Mouse (Mus musculus) forebrain, postnatal 0 days (tissue): ENCODE results near the gene Dclre1b. TPM values are rescaled to one million over a fixed set of nuclear protein-coding genes. Genes with fewer than 3 reads are reported as not detected.

Source experiments
- ATAC-seq: fragments of 200-750 bp; cut with Nextera tagmentation; 2 replicates; pipeline ENCODE4 v1.8.0; 2017; ENCODE audit warnings: mild to moderate bottlenecking, moderate library complexity
- DNase-seq: peaks from one replicate; pipeline ENCODE4 v3.0.0-alpha.2; 2015
- H3K27ac ChIP-seq: fragments of 300-500 bp; sonication (generic); 2 replicates; pipeline ENCODE4 v1.5.1; 2014; ENCODE audit warnings: low read depth, mild to moderate bottlenecking, antibody characterized with exemption, low read length, moderate library complexity, mixed read lengths
- H3K27me3 ChIP-seq: fragments of 300-500 bp; sonication (generic); 2 replicates; pipeline ENCODE4 v1.6.1; 2014; ENCODE audit warnings: mild to moderate bottlenecking, low read length, mixed read lengths; ENCODE audit not compliant: insufficient read depth
- H3K36me3 ChIP-seq: fragments of 300-500 bp; sonication (generic); 2 replicates; pipeline ENCODE4 v1.6.1; 2014; ENCODE audit warnings: mild to moderate bottlenecking, moderate library complexity; ENCODE audit not compliant: insufficient read depth
- H3K4me1 ChIP-seq: fragments of 300-500 bp; sonication (generic); 2 replicates; pipeline ENCODE4 v1.6.1; 2014; ENCODE audit warnings: antibody characterized with exemption; ENCODE audit not compliant: insufficient read depth
- H3K4me2 ChIP-seq: fragments of 300-500 bp; sonication (generic); 2 replicates; pipeline ENCODE4 v1.6.1; 2014; ENCODE audit warnings: low read depth, mild to moderate bottlenecking, moderate library complexity
- H3K4me3 ChIP-seq: fragments of 300-500 bp; sonication (generic); 2 replicates; pipeline ENCODE4 v1.5.1; 2014; ENCODE audit warnings: low read depth, low read length, mixed read lengths
- H3K9ac ChIP-seq: fragments of 300-500 bp; sonication (generic); 2 replicates; pipeline ENCODE4 v1.6.1; 2014; ENCODE audit warnings: mild to moderate bottlenecking
- H3K9me3 ChIP-seq: fragments of 300-500 bp; sonication (generic); 2 replicates; pipeline ENCODE4 v1.6.1; 2016; ENCODE audit warnings: low read length
- CTCF ChIP-seq: sonication (generic); IDR thresholded peaks from 2 replicates; pipeline ENCODE4 v1.5.1; 2016; ENCODE audit warnings: antibody characterized with exemption, control low read depth, low read depth
- WGBS: fragments of 180-500 bp; shearing (Covaris S2); extraction: QIAGEN DNeasy Blood & Tissue Kit; methylation state at CpG from one replicate; pipeline ENCODE4 v1.1.7; 2014; 5-methylcytosine and 5-hydroxymethylcytosine counted together
- polyA plus RNA-seq: library from polyadenylated mRNA; unstranded; fragments of >200 nt; fragmentation: Nextera tagmentation; extraction: Ambion mirVana; gene quantifications from 2 replicates; pipeline ENCODE4 v1.2.1, GENCODE M21; 2015
- total RNA-seq: library from RNA; depleted of rRNA; stranded (reverse); fragments of >200 nt; gene quantifications from 2 replicates; pipeline ENCODE4 v1.2.3, GENCODE M21; 2014

Gene Dclre1b
- total and polyA plus RNA-seq, 2 experiments from 2014 or later: 5.2 to 20.5 TPM

DNA sequence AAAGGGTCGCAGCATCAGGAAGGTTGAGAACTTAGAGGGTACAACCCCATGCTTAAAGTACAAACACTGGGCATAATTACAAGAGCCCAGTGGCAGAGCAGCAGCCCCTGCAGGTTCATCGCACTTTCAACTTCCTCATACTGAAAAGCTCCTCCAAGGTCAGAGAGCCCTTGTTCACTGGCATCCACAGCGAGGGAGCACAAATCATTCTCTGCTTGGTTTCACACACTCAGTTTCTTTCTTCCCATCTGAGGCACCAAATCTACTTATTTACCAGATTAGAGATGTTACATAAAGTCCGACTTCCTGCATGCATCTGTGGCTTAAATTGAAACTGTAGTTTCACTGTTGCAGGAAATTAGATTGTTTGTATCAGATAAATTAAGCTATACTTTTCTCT is 36.4 kb downstream of the Dclre1b start:
- no peaks in the 10 kb centered on the region for H3K4me1 ChIP-seq
- 76% methylated on average over 4 of the region's 4 CpGs for WGBS
- no peak overlapping the region for H3K27ac ChIP-seq
- H3K36me3 ChIP-seq: 0 out of 2 replicates have a peak, but pooled peaks cover 12% of the 10 kb centered on the region
- ATAC-seq (no peak), DNase-seq (no peak)
- no peaks in the 10 kb centered on the region for H3K27me3 ChIP-seq
- H3K9ac ChIP-seq: no peak overlapping the region
- H3K9me3 ChIP-seq: no peaks in the 10 kb centered on the region
- TF ChIP-seq CTCF: no peak
- no peak overlapping the region for H3K4me2 ChIP-seq
- no peak overlapping the region for H3K4me3 ChIP-seq

DNA sequence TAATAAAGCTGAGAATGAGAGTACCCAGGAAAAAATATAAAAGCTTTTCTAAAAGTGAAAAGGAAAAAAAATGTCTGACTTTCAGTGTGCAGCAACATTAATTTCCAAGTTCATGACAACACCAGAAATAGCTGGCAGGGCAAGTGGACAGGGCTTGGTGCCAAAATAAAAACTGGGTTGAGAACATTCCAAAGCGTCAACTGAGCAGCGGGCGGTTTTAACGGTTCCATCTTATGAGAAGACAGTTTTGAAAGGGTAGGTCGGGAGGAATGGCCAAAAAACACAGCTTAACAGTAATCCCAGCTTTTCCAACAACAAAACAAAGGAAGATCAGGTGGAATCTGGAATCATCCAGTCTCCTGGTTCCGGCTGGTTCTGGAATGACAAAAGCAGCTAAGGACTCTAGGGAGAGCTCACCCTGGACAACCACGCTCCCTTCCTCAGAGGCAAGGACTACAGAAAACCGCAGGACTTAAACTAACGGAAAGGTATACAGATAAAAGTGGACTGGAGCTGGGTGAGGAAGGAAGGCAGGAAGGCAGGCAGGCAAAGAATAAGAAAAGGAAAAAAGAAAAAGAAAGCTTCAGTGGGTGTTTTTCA is 37.6 kb downstream of the Dclre1b start:
- TF ChIP-seq CTCF: no peak
- Histone ChIP-seq H3K9ac (no peak overlapping the region), H3K9me3 (no peaks in the 10 kb centered on the region), H3K27ac (no peak overlapping the region; the same call in 1 of the 2 replicates), H3K27me3 (no peaks in the 10 kb centered on the region), H3K36me3 (0 out of 2 replicates have a peak, but pooled peaks cover 4% of the 10 kb centered on the region), H3K4me3 (no peak overlapping the region), H3K4me2 (no peak overlapping the region), H3K4me1 (no peaks in the 10 kb centered on the region)
- peak; percentile 26 for DNase-seq
- peak; percentile 29; the same call in 1 of the 2 replicates for ATAC-seq
- WGBS: 55% methylated on average over 9 of the region's 9 CpGs

DNA sequence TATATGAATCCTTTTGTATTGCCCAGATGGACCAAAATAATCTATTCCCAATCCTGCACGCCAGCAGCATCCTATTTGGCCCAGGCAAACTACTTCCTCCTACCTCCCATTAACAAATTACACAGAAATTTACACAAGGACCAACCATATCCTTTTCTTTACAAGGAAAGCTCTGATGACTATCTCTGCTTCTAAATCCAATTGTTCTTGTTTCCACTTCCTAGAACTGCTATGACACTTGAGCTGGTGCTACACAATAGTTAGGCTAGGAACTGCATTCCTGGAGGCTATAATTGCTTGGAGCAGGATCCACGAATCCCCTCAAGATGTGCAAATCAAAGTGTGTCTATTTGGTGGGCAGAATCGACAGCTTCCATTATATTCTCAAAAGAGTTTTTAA is 42.5 kb downstream of the Dclre1b start:
- Histone ChIP-seq H3K4me3 (no peak overlapping the region), H3K27me3 (no peaks in the 10 kb centered on the region), H3K4me2 (no peak overlapping the region), H3K27ac (no peak overlapping the region), H3K4me1 (no peaks in the 10 kb centered on the region), H3K36me3 (peaks cover 13% of the 10 kb centered on the region; the same call in 1 of the 2 replicates), H3K9ac (no peak overlapping the region), H3K9me3 (no peaks in the 10 kb centered on the region)
- TF ChIP-seq CTCF: no peak
- ATAC-seq: no peak
- 64% methylated on average over 3 of the region's 3 CpGs for WGBS
- DNase-seq: no peak

DNA sequence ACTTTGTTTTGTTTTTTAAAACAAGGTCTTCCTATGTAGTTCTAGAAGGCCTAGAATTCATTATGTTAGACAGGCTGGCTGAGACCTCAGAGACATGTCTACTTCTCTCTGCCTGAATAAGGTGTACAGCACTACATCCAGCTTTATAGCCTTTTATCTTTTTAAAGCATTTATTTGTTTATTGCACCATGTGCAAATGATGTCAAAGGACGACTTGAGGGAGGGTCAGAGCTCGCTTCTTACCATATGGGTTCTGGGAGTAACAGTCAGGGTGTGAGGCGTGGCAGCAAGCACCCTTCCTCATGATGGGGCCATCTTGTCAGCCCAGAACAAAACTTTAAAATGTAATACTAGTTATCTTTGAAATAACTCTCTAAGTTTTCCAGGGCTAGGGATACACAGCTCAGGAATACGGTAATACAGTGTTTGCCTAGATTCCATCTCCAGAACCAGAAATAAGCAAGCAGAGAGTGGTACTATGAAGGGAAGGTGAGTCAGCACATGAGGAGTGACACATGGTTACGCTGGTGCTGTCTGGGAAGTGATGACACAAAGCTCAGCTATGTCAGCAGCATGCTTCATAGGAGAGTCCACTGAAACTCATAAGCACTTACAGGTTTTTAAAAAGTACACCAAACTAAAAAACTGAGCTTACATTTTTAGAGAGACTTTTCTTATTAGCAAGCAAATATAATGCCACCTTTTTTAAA is 49.8 kb downstream of the Dclre1b start:
- Histone ChIP-seq H3K9me3 (no peaks in the 10 kb centered on the region), H3K4me1 (no peaks in the 10 kb centered on the region), H3K27ac (no peak overlapping the region), H3K36me3 (peaks cover 56% of the 10 kb centered on the region), H3K4me3 (no peak overlapping the region), H3K27me3 (no peaks in the 10 kb centered on the region), H3K4me2 (no peak overlapping the region), H3K9ac (no peak overlapping the region)
- no peak for TF ChIP-seq CTCF
- WGBS: 91% methylated on average over 5 of the region's 5 CpGs
- no peak for DNase-seq
- no peak for ATAC-seq

DNA sequence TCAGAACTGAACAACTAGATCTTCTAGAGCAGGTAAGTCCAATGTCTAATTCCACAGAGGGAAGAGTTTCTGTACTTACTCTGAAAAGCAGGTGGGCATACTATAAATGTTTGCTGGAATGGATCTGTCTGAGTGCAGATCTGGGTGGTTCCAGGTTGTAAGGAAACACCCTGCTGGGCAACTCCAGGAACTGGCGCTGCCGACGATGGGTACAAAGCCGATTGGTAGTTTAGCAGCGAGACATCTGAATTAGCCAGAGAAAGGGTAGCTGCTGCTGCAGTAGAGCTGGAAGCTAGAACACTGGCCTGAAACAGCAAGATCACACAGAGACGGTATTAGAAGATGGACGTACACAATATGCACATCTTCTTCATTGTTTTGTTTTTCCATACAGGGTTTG is 50.8 kb downstream of the Dclre1b start:
- H3K4me2 ChIP-seq: no peak overlapping the region
- no peak for TF ChIP-seq CTCF
- H3K9me3 ChIP-seq: no peaks in the 10 kb centered on the region
- no peak for DNase-seq
- ATAC-seq: no peak
- 88% methylated on average over 7 of the region's 7 CpGs for WGBS
- no peak overlapping the region for H3K9ac ChIP-seq
- no peak overlapping the region for H3K27ac ChIP-seq
- H3K4me1 ChIP-seq: no peaks in the 10 kb centered on the region
- H3K27me3 ChIP-seq: no peaks in the 10 kb centered on the region
- H3K36me3 ChIP-seq: peaks cover 61% of the 10 kb centered on the region
- H3K4me3 ChIP-seq: no peak overlapping the region

DNA sequence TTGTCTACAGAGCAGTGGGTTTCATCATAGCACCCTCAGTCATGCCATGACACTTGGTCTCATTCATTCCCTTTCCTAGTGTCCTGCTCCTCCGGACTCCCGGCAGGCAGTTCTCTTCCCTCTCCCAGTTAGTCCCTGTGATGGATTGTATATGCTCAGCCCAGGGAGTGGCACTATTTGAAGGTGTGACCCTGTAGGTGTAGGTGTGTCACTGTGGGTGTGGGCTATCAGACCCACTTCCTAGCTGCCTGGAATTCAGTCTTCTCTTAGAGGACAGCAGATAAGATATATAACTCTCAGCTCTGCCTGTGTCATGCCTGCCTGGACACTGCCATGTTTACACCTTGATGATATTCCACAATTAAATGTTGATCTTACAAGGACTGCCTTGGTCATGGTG is 52.3 kb downstream of the Dclre1b start:
- Histone ChIP-seq H3K9ac (no peak overlapping the region), H3K27ac (no peak overlapping the region), H3K4me3 (no peak overlapping the region), H3K36me3 (peaks cover 56% of the 10 kb centered on the region), H3K4me1 (no peaks in the 10 kb centered on the region), H3K9me3 (no peaks in the 10 kb centered on the region), H3K4me2 (no peak overlapping the region), H3K27me3 (no peaks in the 10 kb centered on the region)
- no peak for DNase-seq
- ATAC-seq: no peak
- WGBS: 98% methylated on average over 2 of the region's 2 CpGs
- TF ChIP-seq CTCF: no peak

DNA sequence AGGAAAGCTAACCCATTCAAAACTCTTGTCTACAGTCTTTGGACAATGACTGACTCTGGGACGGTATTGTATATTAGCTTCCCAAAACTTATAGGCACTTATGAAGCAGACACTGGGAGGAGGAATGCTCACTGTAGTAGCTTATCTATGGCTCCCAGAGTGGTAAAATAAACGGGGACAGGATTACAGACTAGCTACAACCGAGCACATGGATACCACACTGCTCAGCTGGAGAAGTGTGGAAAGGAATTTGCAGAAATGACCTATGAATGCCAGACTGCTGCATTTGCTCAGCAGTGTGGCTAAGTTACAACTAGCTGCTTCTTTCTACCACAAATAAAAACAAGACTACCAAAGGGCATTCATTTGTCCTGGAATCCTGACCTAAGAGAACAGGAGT is 53.9 kb downstream of the Dclre1b start:
- Histone ChIP-seq H3K4me3 (no peak overlapping the region), H3K9ac (no peak overlapping the region), H3K36me3 (peaks cover 51% of the 10 kb centered on the region), H3K9me3 (no peaks in the 10 kb centered on the region), H3K27ac (no peak overlapping the region), H3K4me2 (no peak overlapping the region), H3K27me3 (no peaks in the 10 kb centered on the region), H3K4me1 (no peaks in the 10 kb centered on the region)
- 84% methylated on average over 3 of the region's 3 CpGs for WGBS
- DNase-seq (no peak), ATAC-seq (no peak)
- no peak for TF ChIP-seq CTCF
